Mouse (Mus musculus) erythroblast, embryonic 14.5 days (primary cell): Measurements from ENCODE around the gene Znrf4. TPM values are rescaled to one million over a fixed set of nuclear protein-coding genes. Genes with fewer than 3 reads are reported as not detected.
A peak's percentile ranks its signal among the peaks of the same experiment; 100 is the strongest.

Experiments
- H3K27me3 ChIP-seq: 2 replicates; pipeline ENCODE4 v1.6.1; 2012; ENCODE audit warnings: inconsistent platforms; ENCODE audit not compliant: control insufficient read depth
- H3K36me3 ChIP-seq: 2 replicates; pipeline ENCODE4 v1.6.1; 2012; ENCODE audit warnings: mild to moderate bottlenecking, inconsistent platforms; ENCODE audit not compliant: control insufficient read depth
- H3K4me1 ChIP-seq: 2 replicates; pipeline ENCODE4 v1.6.1; 2012; ENCODE audit warnings: inconsistent platforms; ENCODE audit not compliant: control insufficient read depth
- H3K4me3 ChIP-seq: replicated peaks from 2 replicates; pipeline ENCODE3; 2012; ENCODE audit warnings: moderate library complexity, mild to moderate bottlenecking, inconsistent platforms
- H3K9me3 ChIP-seq: 2 replicates; pipeline ENCODE4 v1.6.1; 2012; ENCODE audit warnings: low read length, inconsistent platforms, mixed read lengths; ENCODE audit not compliant: control insufficient read depth
- GATA1 ChIP-seq: IDR thresholded peaks from 2 replicates; pipeline ENCODE4 v1.6.1; 2012; ENCODE audit warnings: low read length, inconsistent platforms, mixed read lengths
- TAL1 ChIP-seq: IDR thresholded peaks from 3 replicates; pipeline ENCODE4 v1.6.1; 2012; ENCODE audit warnings: low read length, inconsistent platforms, mixed read lengths
- polyA plus RNA-seq: library from polyadenylated mRNA; stranded (reverse); fragments of >175 nt; gene quantifications from 2 replicates; pipeline ENCODE4 v1.2.3, GENCODE M21; 2012

The Znrf4 gene
- polyA plus RNA-seq, 1 experiment: not detected

DNA sequence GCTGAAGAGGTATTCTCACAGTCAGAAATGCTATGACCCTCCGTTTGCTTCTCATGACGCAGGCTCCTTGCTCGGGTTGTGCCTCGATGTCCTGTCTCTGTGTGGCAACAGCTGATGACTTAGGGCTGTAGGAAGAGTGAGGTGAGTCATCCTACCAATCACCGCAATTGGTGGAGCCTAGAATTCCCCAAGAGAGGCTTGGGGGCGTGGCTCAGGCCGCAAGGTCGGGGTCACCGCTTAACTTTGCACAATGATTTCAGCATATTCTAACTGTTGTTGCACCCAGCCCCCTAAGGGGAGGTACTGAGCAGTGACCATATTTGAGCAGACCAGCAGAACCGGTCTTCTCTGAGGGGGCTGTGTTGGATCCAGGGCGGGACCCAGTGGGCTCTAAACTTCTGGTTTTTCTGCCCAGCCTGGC, 34.0 kb downstream of the Znrf4 start:
- no peaks in the 10 kb centered on the region for H3K36me3 ChIP-seq
- H3K9me3 ChIP-seq: peaks cover 22% of the 10 kb centered on the region
- peaks cover 53% of the 10 kb centered on the region for H3K27me3 ChIP-seq
- H3K4me1 ChIP-seq: peaks cover 26% of the 10 kb centered on the region
- no peak overlapping the region for H3K4me3 ChIP-seq
- TF ChIP-seq GATA1 (no peak), TAL1 (no peak)

DNA sequence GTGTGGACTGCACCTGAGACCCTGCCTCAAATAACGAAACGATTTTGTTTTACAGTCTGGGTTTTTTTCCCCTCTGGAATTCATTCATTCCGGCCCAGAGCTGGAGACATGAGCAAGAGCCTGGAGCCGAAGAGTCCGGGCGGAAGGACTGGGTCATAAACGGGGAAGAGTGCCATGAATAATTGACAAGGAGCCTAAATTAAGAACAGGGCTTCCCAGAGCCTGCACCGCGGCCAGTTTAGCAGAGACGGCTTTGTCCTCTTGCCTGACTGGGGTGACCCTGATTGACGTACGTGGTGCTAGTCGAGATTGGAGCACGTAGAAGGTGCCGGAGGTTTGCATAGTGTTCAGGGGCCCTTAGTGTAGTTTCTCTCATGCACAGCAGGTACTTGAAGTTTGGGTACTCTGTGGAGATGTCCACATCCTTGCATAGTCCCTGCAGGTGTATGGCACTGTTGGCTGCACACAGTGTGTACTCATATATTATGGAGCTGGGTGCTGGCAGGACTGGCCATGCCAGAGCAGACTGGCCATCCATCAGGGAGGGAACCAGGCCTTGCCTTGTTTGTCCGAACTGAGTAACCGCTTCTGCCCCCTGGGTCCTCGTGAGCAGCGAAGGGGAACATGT, 34.9 kb downstream of the Znrf4 start:
- Histone ChIP-seq H3K36me3 (no peaks in the 10 kb centered on the region), H3K27me3 (peaks cover 62% of the 10 kb centered on the region), H3K4me1 (peaks cover 32% of the 10 kb centered on the region), H3K4me3 (no peak overlapping the region), H3K9me3 (peaks cover 22% of the 10 kb centered on the region)
- TF ChIP-seq TAL1 (no peak), GATA1 (no peak)

GRCm38 (mm10) chr17:56476402-56476752, 35.9 kb downstream of the Znrf4 start, which contains the start of gene Ptprs:
Gene Ptprs (minus strand): TSS chr17:56476483.
- H3K9me3 ChIP-seq: peaks cover 22% of the 10 kb centered on the region
- peak within 1 kb of the TSS; percentile 41 for H3K4me3 ChIP-seq
- H3K36me3 ChIP-seq: no peaks in the 10 kb centered on the region
- H3K4me1 ChIP-seq: peaks cover 35% of the 10 kb centered on the region
- TF ChIP-seq GATA1 (no peak), TAL1 (no peak)
- peaks cover 71% of the 10 kb centered on the region for H3K27me3 ChIP-seq

GRCm38 (mm10) chr17:56475584-56476401, 36.4 kb downstream of the Znrf4 start:
- H3K9me3 ChIP-seq: peaks cover 22% of the 10 kb centered on the region
- H3K4me3 ChIP-seq: peak overlapping the region; percentile 41
- no peaks in the 10 kb centered on the region for H3K36me3 ChIP-seq
- H3K27me3 ChIP-seq: peaks cover 77% of the 10 kb centered on the region
- H3K4me1 ChIP-seq: peaks cover 35% of the 10 kb centered on the region
- TF ChIP-seq GATA1: no peak
- no peak for TF ChIP-seq TAL1

GRCm38 (mm10) chr17:56474831-56475581, 37.2 kb downstream of the Znrf4 start:
- Histone ChIP-seq H3K9me3 (peaks cover 22% of the 10 kb centered on the region), H3K4me1 (peaks cover 35% of the 10 kb centered on the region), H3K27me3 (peaks cover 85% of the 10 kb centered on the region), H3K4me3 (no peak overlapping the region), H3K36me3 (no peaks in the 10 kb centered on the region)
- no peak for TF ChIP-seq GATA1
- TF ChIP-seq TAL1: no peak

DNA sequence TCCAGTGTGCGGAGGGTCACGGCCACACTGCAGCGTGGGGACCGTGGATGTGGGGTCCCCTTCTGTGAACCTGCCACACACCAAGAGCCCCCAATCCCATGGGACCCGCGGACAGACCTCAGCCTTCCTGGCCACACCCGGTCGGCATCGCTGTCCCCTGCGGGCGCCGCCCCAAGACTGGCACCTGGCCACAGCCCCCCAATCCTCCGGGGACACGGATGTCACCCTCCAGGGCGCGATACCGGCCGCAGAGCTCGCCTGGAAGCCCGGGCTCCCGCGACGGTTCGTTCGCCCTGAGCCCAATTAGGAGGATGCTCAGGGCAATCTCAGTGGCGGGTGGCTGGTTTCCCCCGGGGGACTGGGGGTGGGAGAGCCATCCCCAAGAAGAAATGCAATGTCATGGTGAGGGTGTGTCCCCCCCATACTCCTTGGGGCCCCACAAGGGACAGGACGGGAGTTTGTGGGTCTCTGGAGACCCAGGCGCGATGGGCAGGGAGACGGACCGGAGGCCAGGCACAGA, 37.9 kb downstream of the Znrf4 start:
- Histone ChIP-seq H3K36me3 (no peaks in the 10 kb centered on the region), H3K27me3 (peaks cover 91% of the 10 kb centered on the region), H3K4me3 (no peak overlapping the region), H3K4me1 (peaks cover 35% of the 10 kb centered on the region), H3K9me3 (peaks cover 22% of the 10 kb centered on the region)
- TF ChIP-seq GATA1 (no peak), TAL1 (no peak)

DNA sequence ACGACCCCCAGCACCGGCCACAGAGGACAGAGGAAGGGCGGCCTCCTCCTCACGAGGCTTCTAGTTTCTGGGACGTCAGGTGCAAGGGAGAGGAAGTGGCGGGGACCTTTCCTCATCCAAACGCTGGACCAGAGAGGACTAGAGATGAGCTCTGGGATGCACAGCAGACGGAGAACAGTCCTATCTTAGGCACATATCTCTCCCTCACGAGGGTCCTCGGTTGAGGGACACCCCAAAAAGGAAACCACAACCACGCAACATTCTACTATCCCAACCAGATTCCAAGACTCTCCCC, 38.7 kb downstream of the Znrf4 start:
- TF ChIP-seq GATA1 (no peak), TAL1 (no peak)
- Histone ChIP-seq H3K4me3 (no peak overlapping the region), H3K27me3 (peaks cover 100% of the 10 kb centered on the region), H3K9me3 (peaks cover 24% of the 10 kb centered on the region), H3K36me3 (no peaks in the 10 kb centered on the region), H3K4me1 (peaks cover 35% of the 10 kb centered on the region)

DNA sequence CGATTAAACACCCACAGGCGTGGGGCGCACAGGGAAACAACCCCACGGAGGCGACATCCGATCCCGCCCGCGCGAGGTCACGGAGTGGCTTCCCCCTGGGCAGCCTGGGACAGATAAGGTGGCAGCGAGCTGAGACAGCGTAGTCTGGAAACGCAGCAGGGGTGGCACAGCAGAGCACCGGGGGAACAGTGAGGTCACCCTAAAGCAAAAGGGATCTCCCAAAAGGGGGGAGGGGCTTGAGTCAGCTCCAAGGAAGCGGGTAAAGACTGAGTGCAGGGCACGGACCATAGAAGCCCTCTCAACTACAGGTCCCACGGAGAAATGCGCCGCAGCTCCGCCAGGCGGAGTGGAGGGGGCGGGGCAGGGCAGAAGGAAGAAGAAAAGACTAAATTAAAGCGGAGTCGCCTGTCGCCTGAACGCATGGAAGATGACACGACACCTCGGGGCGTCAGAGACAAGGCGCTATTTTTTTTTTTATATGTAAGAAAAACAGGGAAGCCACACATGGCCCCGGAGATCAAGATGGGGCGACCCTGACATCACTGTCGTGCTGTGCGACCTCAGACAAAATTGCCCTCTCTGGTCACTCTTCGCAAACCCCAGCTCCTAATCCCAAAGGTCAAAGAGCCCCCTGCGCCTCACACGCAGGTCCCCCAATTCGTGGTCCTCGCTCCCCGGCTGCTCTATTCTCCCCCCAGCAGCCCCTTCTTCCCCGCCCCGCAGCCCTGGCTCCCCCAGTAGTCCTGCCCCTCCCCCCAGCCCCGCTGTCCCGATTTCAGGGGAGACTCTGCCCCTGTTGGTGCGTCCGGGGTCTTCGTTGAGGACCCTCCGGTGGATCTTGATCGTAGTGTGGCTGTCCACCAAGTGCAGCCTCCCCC, 39.3 kb downstream of the Znrf4 start:
- no peaks in the 10 kb centered on the region for H3K36me3 ChIP-seq
- peaks cover 100% of the 10 kb centered on the region for H3K27me3 ChIP-seq
- peaks cover 35% of the 10 kb centered on the region for H3K4me1 ChIP-seq
- H3K9me3 ChIP-seq: peaks cover 30% of the 10 kb centered on the region
- peak overlapping the region; percentile 20 for H3K4me3 ChIP-seq
- TF ChIP-seq GATA1: no peak
- TF ChIP-seq TAL1: no peak
